Mouse (Mus musculus) small intestine, adult 2 months (tissue): ENCODE measurements around the gene Gabbr2. TPM values are rescaled to one million over a fixed set of nuclear protein-coding genes. Genes with fewer than 3 reads are reported as not detected.

ENCODE experiments used
- H3K27ac ChIP-seq: fragments of 200-500 bp; 2 replicates; pipeline ENCODE4 v1.5.1; 2012; ENCODE audit warnings: low read depth, low read length, control low read depth, inconsistent platforms; ENCODE audit not compliant: insufficient read depth
- H3K27me3 ChIP-seq: fragments of 200-500 bp; 2 replicates; pipeline ENCODE4 v1.6.1; 2012; ENCODE audit warnings: mild to moderate bottlenecking, moderate library complexity, low read length, inconsistent platforms; ENCODE audit not compliant: control insufficient read depth, insufficient read depth
- H3K36me3 ChIP-seq: fragments of 200-500 bp; 2 replicates; pipeline ENCODE4 v1.6.1; 2012; ENCODE audit warnings: mild to moderate bottlenecking, low read length, control low read depth, inconsistent platforms; ENCODE audit not compliant: control insufficient read depth, insufficient read depth
- H3K4me1 ChIP-seq: fragments of 200-500 bp; 2 replicates; pipeline ENCODE4 v1.6.1; 2012; ENCODE audit warnings: low read length, inconsistent platforms, mixed read lengths; ENCODE audit not compliant: control insufficient read depth, insufficient read depth, insufficient read length
- H3K4me3 ChIP-seq: fragments of 200-500 bp; 2 replicates; pipeline ENCODE4 v1.5.1; 2012; ENCODE audit warnings: low read depth, mild to moderate bottlenecking, control low read depth, inconsistent platforms, low read length, moderate library complexity
- CTCF ChIP-seq: fragments of 200-500 bp; IDR thresholded peaks from 2 replicates; pipeline ENCODE4 v1.5.1; 2012; ENCODE audit warnings: low read depth, mild to moderate bottlenecking, control low read depth, inconsistent platforms, low read length, moderate library complexity, mixed read lengths; ENCODE audit not compliant: insufficient replicate concordance, insufficient read length; ENCODE audit errors: extremely low read depth
- POLR2A ChIP-seq: fragments of 200-500 bp; IDR thresholded peaks from 2 replicates; pipeline ENCODE4 v1.6.1; 2012; ENCODE audit warnings: low read depth, mild to moderate bottlenecking, control low read depth, inconsistent platforms, low read length, moderate library complexity
- WGBS: fragments of 180-500 bp; shearing (Covaris S2); methylation state at CpG from one replicate; pipeline ENCODE4 v1.1.7; 2018; 5-methylcytosine and 5-hydroxymethylcytosine counted together
- polyA plus RNA-seq: library from polyadenylated mRNA; depleted of rRNA; stranded (reverse); fragments of >200 nt; gene quantifications from 2 replicates; pipeline ENCODE4 v1.2.3, GENCODE M21; 2012

The Gabbr2 gene
- polyA plus RNA-seq, 1 experiment: 0.74 TPM

GRCm38 (mm10) chr4:46881271-46881670 is 110.4 kb downstream of the Gabbr2 start:
- H3K27me3 ChIP-seq: no peaks in the 10 kb centered on the region
- no peaks in the 10 kb centered on the region for H3K4me1 ChIP-seq
- TF ChIP-seq POLR2A: no peak
- TF ChIP-seq CTCF: no peak
- WGBS: 37% methylated on average over 4 of the region's 4 CpGs
- no peak overlapping the region for H3K27ac ChIP-seq
- H3K4me3 ChIP-seq: no peak overlapping the region
- H3K36me3 ChIP-seq: no peaks in the 10 kb centered on the region

GRCm38 (mm10) chr4:46879943-46880342 is 111.7 kb downstream of the Gabbr2 start:
- Histone ChIP-seq H3K27me3 (no peaks in the 10 kb centered on the region), H3K4me3 (no peak overlapping the region), H3K4me1 (no peaks in the 10 kb centered on the region), H3K36me3 (no peaks in the 10 kb centered on the region), H3K27ac (no peak overlapping the region)
- 34% methylated on average over 4 of the region's 4 CpGs for WGBS
- TF ChIP-seq CTCF (no peak), POLR2A (no peak)

GRCm38 (mm10) chr4:46872750-46873149 is 118.9 kb downstream of the Gabbr2 start:
- Histone ChIP-seq H3K36me3 (no peaks in the 10 kb centered on the region), H3K4me1 (peaks cover 2% of the 10 kb centered on the region; the same call in 1 of the 2 replicates), H3K27me3 (no peaks in the 10 kb centered on the region), H3K4me3 (no peak overlapping the region), H3K27ac (no peak overlapping the region)
- TF ChIP-seq CTCF (no peak), POLR2A (no peak)
- 86% methylated on average over 4 of the region's 4 CpGs for WGBS

- H3K27ac ChIP-seq: no peak overlapping the region
- no peaks in the 10 kb centered on the region for H3K27me3 ChIP-seq
- no peaks in the 10 kb centered on the region for H3K36me3 ChIP-seq
- H3K4me3 ChIP-seq: no peak overlapping the region
- 16% methylated on average over 6 of the region's 6 CpGs for WGBS
- TF ChIP-seq POLR2A (no peak), CTCF (no peak)
- H3K4me1 ChIP-seq: peaks cover 2% of the 10 kb centered on the region; the same call in 1 of the 2 replicates
These were observed 121.5 kb downstream of the Gabbr2 start for GRCm38 (mm10) chr4:46870157-46870556.

- Histone ChIP-seq H3K4me1 (peaks cover 2% of the 10 kb centered on the region; the same call in 1 of the 2 replicates), H3K36me3 (no peaks in the 10 kb centered on the region), H3K27me3 (no peaks in the 10 kb centered on the region), H3K4me3 (no peak overlapping the region), H3K27ac (no peak overlapping the region)
- TF ChIP-seq POLR2A: no peak
- TF ChIP-seq CTCF: no peak
- 85% methylated on average over 2 of the region's 2 CpGs for WGBS
These were observed 122.3 kb downstream of the Gabbr2 start for GRCm38 (mm10) chr4:46869380-46869779.

GRCm38 (mm10) chr4:46868921-46869320 is 122.8 kb downstream of the Gabbr2 start:
- peaks cover 2% of the 10 kb centered on the region; the same call in 1 of the 2 replicates for H3K4me1 ChIP-seq

GRCm38 (mm10) chr4:46868181-46868580 is 123.5 kb downstream of the Gabbr2 start:
- Histone ChIP-seq H3K27me3 (no peaks in the 10 kb centered on the region), H3K4me1 (peaks cover 2% of the 10 kb centered on the region; the same call in 1 of the 2 replicates), H3K27ac (no peak overlapping the region), H3K4me3 (no peak overlapping the region), H3K36me3 (no peaks in the 10 kb centered on the region)
- WGBS: 19% methylated on average over 5 of the region's 5 CpGs
- TF ChIP-seq CTCF (no peak), POLR2A (no peak)

More at GRCm38 (mm10) chr4:46868921-46869320, 122.8 kb downstream of the Gabbr2 start:
- Histone ChIP-seq H3K36me3 (no peaks in the 10 kb centered on the region), H3K27ac (no peak overlapping the region), H3K4me3 (no peak overlapping the region), H3K27me3 (no peaks in the 10 kb centered on the region)
- TF ChIP-seq CTCF: no peak
- no peak for TF ChIP-seq POLR2A
- WGBS: 87% methylated on average over 3 of the region's 3 CpGs

GRCm38 (mm10) chr4:46867779-46868178 is 123.9 kb downstream of the Gabbr2 start:
- WGBS: 51% methylated on average over 10 of the region's 10 CpGs
- no peak for TF ChIP-seq CTCF
- no peak for TF ChIP-seq POLR2A
- Histone ChIP-seq H3K27ac (no peak overlapping the region), H3K27me3 (no peaks in the 10 kb centered on the region), H3K4me1 (peaks cover 2% of the 10 kb centered on the region; the same call in 1 of the 2 replicates), H3K36me3 (no peaks in the 10 kb centered on the region), H3K4me3 (no peak overlapping the region)
